Mouse (Mus musculus) olfactory bulb, adult 2 months (tissue): ENCODE measurements around the gene Mrpl20. TPM values are rescaled to one million over a fixed set of nuclear protein-coding genes. Genes with fewer than 3 reads are reported as not detected.

Source experiments
- H3K27ac ChIP-seq: fragments of 200-500 bp; 2 replicates; pipeline ENCODE4 v1.5.1; 2012; ENCODE audit warnings: low read depth, low read length; ENCODE audit not compliant: insufficient read depth
- H3K4me1 ChIP-seq: fragments of 200-500 bp; 2 replicates; pipeline ENCODE4 v1.6.1; 2012; ENCODE audit warnings: low read length; ENCODE audit not compliant: control insufficient read depth, insufficient read depth
- H3K4me3 ChIP-seq: fragments of 200-500 bp; 2 replicates; pipeline ENCODE4 v1.5.1; 2012; ENCODE audit warnings: mild to moderate bottlenecking, low read depth, low read length, moderate library complexity; ENCODE audit not compliant: insufficient read depth
- CTCF ChIP-seq: fragments of 200-500 bp; IDR thresholded peaks from 2 replicates; pipeline ENCODE4 v1.5.1; 2012; ENCODE audit warnings: low read depth, mild to moderate bottlenecking, low read length, moderate library complexity; ENCODE audit not compliant: insufficient read depth
- POLR2A ChIP-seq: fragments of 200-500 bp; IDR thresholded peaks from 2 replicates; pipeline ENCODE4 v1.6.1; 2012; ENCODE audit warnings: mild to moderate bottlenecking, low read depth, low read length, moderate library complexity; ENCODE audit not compliant: insufficient read depth
- WGBS: fragments of 180-500 bp; shearing (Covaris S2); methylation state at CpG from one replicate; pipeline ENCODE4 v1.1.7; 2018; 5-methylcytosine and 5-hydroxymethylcytosine counted together
- polyA plus RNA-seq: library from polyadenylated mRNA; stranded (reverse); fragments of >200 nt; gene quantifications from 2 replicates; pipeline ENCODE4 v1.2.4, GENCODE M21; 2012; ENCODE audit warnings: low replicate concordance; ENCODE audit not compliant: missing spikeins, insufficient read depth, insufficient read length

The Mrpl20 gene
- polyA plus RNA-seq, 1 experiment: not detected

DNA sequence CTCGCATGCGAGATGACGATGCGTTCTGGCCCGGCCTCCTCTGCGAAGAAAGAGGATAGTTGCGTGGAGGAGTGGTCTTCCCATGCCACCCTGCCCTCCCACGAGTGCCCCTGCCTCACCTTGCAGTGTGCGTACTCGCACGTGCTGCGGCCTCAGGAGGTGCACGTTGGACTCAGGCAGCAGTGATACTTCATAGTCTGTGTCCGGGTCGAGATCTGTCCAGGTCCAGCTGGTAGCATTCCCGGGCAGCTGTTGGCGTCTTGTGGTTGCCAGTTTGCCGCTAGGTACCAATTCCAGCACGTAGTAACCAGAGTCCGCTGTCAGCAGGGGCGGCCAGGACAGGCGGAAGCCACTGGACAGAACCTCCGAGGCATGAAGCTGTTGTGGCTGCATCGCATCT, 32.1 kb upstream of the Mrpl20 start:
- Histone ChIP-seq H3K4me3 (peak overlapping the region; percentile 61), H3K27ac (no peak overlapping the region), H3K4me1 (peaks cover 28% of the 10 kb centered on the region)
- 40% methylated on average over 24 of the region's 24 CpGs for WGBS
- TF ChIP-seq CTCF: no peak
- no peak for TF ChIP-seq POLR2A

DNA sequence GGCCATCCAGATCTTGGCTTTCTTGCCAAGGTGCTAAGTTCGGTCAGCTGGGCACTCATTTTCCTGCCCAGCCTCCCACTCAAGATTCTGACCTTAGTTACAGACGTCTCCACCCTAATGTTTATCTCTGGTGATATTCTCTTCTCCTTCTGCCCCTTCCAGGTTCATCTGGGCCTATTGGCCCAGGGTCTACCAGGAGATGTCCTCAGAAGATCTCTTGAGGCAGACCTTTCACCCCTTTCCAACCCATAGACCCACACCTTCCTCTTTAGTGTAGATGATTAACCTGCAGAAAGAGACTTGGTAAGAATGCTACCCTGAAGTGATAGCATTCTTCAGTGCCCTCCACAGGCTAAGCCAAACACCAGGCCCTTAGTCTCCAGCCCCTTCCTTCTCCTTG, 31.0 kb upstream of the Mrpl20 start:
- WGBS: 90% methylated on average over 2 of the region's 2 CpGs
- H3K4me3 ChIP-seq: no peak overlapping the region
- peaks cover 36% of the 10 kb centered on the region for H3K4me1 ChIP-seq
- TF ChIP-seq CTCF (no peak), POLR2A (no peak)
- H3K27ac ChIP-seq: no peak overlapping the region

DNA sequence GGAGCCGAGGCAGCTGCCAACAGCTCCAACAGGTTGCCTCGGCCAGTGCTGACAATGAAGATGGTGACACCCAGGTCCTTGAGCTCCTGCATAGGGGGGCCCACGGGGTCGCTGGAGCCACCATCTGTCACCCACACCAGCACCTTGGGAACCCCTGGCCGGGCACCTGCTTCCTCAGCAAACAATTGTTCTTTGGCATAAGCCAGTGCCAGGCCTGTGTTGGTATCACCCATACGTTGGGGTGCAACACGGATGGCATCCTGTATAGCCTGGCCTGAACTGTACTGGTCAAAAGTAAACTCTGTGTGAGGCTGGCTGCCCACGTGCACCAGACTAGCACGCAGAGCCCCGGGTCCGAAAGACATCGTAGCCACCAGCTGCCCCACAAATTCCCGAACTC, 29.9 kb upstream of the Mrpl20 start:
- Histone ChIP-seq H3K27ac (no peak overlapping the region), H3K4me1 (peaks cover 41% of the 10 kb centered on the region), H3K4me3 (no peak overlapping the region)
- TF ChIP-seq POLR2A (no peak), CTCF (no peak)
- 90% methylated on average over 13 of the region's 13 CpGs for WGBS

DNA sequence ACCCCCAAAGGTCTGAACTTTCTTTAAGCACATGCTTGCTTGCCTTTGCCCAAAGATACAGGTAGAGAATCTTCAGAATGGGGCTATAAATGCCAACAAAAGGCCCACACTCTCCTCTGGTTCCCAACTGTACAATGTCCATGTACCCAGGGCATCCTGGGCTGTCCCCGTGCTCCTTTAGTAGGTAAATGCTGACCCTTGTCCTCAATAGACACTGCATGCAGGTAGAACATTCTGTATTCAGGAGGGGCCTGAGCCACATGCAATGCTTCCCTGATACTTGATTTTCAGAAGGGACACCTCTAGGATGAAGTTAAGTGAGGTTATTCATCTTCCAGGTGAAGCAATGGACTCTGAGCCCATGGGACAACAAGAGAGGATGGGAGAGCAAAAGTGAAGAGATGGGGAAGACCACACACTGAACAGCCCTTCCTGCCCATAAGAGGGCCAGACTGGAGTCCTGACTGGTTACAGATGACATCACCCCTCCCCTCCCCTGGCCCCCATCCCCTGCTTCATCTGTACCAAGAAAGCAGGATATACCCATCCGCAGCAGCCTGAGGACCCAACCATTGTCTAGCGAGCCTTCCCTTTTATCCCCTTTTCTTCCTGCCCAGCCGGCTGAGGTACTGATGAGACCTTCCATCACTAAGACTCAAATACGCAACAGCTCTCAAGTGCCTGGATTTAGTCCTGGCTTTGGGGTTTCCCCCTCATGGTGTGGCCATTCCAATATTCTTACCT, 29.2 kb upstream of the Mrpl20 start:
- Histone ChIP-seq H3K27ac (no peak overlapping the region), H3K4me3 (0 out of 2 replicates have a peak overlapping the region, but pooled peaks have one; percentile 15), H3K4me1 (peaks cover 41% of the 10 kb centered on the region)
- TF ChIP-seq CTCF (no peak), POLR2A (no peak)
- 41% methylated on average over 5 of the region's 5 CpGs for WGBS

DNA sequence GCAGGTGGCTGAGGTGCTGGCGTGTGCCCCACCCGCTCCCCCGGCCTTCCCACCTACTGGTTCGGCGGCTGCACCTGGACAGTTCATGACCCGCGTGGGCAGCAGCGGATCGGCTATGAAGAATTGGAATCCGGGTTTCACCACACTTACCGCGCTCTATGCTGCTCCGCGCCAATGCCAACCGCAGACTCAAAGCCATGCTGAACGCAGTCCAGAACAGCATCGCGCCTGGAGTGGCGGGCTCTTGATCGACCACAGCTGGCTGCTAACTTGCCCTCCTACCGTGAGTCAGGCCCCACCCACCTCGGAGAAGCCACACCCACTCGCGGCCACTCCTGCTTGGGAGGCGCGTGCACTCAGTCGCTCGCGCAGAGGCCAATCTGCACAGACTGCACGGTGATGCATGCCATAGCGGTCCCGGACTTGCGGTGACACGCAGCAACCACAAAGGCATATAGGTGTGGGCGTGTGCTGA, 28.4 kb upstream of the Mrpl20 start, which contains the start of gene Vwa1:
TSS of gene Vwa1 (minus strand) at position 419 of the 475 bp plus-strand sequence.
- Histone ChIP-seq H3K27ac (peak within 1 kb of the TSS; percentile 81), H3K4me1 (peaks cover 41% of the 10 kb centered on the region), H3K4me3 (peak within 1 kb of the TSS; percentile 45)
- peak; percentile 75 for TF ChIP-seq POLR2A
- no peak for TF ChIP-seq CTCF
- under 1% methylated on average over 35 of the region's 35 CpGs for WGBS

DNA sequence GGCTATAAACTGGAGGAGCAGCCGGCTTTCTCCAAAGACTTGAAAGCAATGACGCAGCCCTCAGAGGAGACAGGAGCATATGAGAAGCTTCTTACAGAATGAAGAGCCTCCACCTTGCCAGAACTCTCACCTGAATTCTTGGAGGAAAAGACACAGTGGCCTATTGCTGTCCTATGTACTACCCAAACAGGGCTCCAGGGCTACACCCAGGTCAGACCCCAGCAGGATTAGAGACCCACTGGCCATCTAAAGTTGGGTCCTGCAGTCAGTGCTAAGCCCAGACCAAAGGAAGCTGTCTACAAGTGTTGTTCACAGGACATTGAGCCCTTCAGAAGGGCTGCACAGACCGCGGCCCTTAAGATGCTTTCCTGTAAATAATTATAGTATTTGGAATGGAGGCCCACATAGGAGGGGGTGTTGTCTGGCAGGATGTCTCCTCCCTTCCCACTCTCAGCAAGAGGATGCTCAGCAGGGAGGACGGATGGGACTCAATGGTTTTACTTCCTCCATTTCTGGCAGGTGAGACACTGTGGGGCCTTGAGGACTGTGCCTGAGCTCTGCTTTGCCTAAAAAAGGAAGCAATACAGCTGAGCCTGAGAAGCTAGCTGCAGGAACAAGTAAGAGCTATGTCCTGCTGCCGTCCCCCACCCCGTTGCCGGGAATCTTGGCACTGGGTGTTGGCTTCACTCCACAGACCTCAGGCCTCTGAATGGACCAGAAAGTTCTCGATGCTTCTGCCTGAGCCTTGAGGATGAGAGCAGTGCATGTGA, 27.5 kb upstream of the Mrpl20 start:
- 17% methylated on average over 9 of the region's 9 CpGs for WGBS
- Histone ChIP-seq H3K27ac (peak overlapping the region; percentile 81), H3K4me3 (peak overlapping the region; percentile 45), H3K4me1 (peaks cover 33% of the 10 kb centered on the region)
- TF ChIP-seq CTCF: no peak
- TF ChIP-seq POLR2A: no peak

DNA sequence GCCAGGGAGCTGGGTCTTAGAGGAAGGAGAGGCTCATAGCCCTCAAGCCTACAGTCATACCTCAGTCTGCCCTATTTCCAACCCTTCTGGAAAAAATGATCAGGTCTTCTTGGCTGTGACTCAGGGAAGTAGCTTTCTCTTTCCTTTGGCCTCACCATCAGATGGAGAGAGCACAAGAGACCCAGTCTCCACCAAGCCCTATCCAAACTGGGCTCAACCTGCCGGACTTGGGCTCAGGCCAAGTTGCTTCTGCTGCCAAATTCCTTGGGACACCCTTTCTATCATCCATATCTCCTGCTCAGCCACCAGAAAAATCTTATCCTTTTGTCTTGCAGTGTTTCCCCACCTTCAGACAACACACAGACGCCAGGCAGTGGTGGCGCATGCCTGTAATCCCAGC, 26.8 kb upstream of the Mrpl20 start:
- H3K4me1 ChIP-seq: peaks cover 30% of the 10 kb centered on the region
- no peak overlapping the region for H3K4me3 ChIP-seq
- TF ChIP-seq CTCF: no peak
- TF ChIP-seq POLR2A: no peak
- 84% methylated on average over 3 of the region's 3 CpGs for WGBS
- peak overlapping the region; percentile 81 for H3K27ac ChIP-seq

DNA sequence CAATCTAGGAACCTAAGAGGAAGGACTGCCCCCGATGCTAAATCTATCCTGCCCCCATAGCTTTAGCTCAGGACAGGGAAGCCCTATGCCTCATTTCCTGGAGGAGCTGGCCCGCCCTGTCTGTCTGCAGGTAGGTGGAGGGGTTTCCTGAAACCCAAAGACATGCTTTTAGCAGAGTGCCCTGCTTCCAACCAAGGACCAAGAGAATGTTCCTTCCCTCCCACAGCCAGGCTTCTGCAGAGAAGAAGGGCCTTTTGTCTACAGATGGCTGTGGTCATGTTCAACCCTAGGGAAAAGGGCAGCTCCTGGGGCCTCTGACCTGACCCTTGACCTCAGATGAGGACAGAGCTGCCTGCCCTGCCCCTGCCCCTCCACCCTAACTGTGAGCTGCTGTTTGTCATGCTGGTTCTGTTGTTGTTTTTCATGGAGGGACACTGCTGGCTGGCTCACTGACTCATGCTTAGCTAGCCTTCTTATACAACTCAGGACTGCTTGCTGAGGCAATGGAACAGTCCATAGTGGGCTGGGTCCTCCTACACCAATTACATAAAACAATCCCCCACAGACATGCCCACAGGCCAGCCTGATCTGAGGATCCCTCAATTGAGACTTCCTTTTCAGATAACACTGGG, 25.9 kb upstream of the Mrpl20 start:
- 72% methylated on average over 2 of the region's 2 CpGs for WGBS
- peak overlapping the region; percentile 11 for H3K27ac ChIP-seq

More for the DNA sequence above, 25.9 kb upstream of the Mrpl20 start:
- H3K4me3 ChIP-seq: no peak overlapping the region
- TF ChIP-seq POLR2A (0 out of 2 replicates have a peak, but pooled peaks have one; percentile 15), CTCF (no peak)
- peaks cover 33% of the 10 kb centered on the region for H3K4me1 ChIP-seq
